Mouse (Mus musculus) Muller cell, postnatal 12 days (primary cell): ENCODE measurements around the gene Itga3.
"Not testable (repeated sequence)": the region's sequence is repeated elsewhere in the genome, so short reads cannot be mapped to it uniquely, and the experiment has no call there.

Experiments used
- DNase-seq: peaks from one replicate; pipeline ENCODE4 v3.0.0-alpha.2; 2015; ENCODE audit errors: inconsistent ontology term

Itga3 gene

DNA sequence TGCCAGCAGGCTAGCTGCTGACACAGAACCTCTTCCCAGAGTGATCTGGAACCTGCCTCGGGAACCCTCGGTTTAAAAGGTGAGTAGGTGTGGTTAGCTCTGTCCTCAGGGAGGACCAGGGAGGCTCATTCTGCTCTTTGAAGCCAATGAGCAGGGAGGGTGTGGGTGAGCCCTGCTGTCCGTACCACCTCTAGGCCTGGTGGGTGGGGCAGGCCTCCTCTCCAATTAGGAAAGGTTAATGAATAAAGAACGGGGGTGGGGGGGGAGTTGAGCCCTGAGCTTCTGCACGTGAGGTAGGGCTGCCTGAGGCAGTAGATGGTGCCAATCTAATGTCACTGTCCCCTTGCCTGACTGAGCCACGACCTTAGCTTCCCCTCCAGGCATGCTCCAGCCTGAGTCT is 43.7 kb downstream of the Itga3 start:
- DNase-seq, result no peak

GRCm38 (mm10) chr11:95027850-95028470 is 48.6 kb downstream of the Itga3 start:
- no peak for DNase-seq

DNA sequence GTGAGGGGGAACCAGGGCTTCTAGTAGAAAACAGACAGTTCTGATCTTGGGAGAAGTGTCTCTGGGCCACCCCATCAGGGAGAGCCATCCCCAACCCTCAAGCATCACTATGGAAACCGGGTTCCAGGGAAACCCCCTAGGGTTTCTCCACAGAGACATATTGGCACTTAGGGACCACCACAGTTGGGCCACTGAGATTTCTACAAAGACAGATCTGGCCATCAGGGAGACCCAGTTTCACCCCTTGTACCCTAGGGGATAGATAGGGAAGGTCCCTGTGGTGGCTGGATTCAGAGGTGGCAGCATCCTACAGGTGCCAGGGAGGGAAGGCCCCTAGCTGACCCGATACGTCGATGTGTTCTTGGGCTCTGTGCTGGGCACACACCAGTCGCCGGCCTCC is 49.8 kb downstream of the Itga3 start:
- no peak for DNase-seq

GRCm38 (mm10) chr11:95026090-95026542 is 50.5 kb downstream of the Itga3 start:
- DNase-seq, result no peak

- no peak for DNase-seq
Measured at GRCm38 (mm10) chr11:95025227-95026012, 51.2 kb downstream of the Itga3 start.

- peak; percentile 97 for DNase-seq
Measured at GRCm38 (mm10) chr11:95024439-95025184, 52.0 kb downstream of the Itga3 start.

- DNase-seq, result no peak
Measured at GRCm38 (mm10) chr11:95023481-95023880, 53.1 kb downstream of the Itga3 start.

DNA sequence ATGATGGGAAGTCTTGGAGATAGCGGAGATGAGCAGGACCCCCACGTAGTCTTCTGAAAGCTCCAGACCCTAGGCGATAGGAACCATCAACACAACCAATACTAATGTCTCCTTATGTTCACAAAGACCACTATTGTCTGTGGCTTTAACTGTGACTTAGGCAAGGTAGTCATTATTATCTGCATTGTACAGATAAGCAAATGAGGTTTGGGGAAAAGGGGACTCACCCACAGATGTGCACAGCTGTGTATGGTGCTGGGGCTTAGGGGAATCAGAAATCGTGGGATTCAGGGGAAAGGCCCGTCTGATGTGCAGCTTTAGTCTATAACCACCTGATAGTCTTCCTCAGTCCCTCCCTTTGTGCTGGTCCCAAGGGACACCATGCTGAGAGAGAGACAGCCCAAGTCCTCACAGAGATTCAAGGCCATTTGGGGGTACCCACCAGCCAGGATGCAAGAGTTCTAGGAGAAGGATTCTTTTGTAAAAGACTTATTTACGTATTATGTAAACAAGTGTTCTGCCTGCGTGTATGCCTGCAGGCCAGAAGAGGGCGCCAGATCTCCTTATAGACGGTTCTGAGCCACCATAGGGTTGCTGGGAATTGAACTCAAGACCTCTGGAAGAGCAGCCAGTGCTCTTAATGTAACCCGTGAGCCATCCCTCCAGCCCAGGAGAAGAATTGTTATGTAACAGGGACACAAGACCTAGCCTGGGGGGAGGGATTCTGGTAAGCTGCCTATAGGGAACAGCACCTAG is 54.2 kb downstream of the Itga3 start:
- DNase-seq, result no peak

GRCm38 (mm10) chr11:95015484-95015883 is 61.1 kb downstream of the Itga3 start:
- no peak for DNase-seq

GRCm38 (mm10) chr11:95012487-95012886 is 64.1 kb downstream of the Itga3 start:
- no peak for DNase-seq

DNA sequence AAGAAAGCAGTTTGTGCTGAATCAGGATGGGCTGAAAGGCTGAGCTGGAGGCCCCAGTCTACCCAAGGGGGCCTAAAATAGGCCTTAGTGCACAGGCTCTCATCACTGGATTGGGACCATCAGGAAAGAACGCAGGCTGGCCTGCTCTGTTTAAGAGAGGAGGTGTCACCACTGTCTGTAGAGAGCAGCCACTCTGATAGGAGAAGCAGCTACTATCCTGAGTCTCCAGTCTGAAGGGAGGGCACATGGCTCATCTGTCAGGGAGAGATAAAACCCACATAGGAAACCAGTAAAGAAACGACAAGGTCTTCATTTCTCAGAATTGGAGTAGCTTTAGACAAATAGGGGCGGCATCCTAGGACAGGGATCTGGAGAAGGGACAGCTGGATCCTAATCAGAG is 64.5 kb downstream of the Itga3 start:
- DNase-seq, result no peak

DNA sequence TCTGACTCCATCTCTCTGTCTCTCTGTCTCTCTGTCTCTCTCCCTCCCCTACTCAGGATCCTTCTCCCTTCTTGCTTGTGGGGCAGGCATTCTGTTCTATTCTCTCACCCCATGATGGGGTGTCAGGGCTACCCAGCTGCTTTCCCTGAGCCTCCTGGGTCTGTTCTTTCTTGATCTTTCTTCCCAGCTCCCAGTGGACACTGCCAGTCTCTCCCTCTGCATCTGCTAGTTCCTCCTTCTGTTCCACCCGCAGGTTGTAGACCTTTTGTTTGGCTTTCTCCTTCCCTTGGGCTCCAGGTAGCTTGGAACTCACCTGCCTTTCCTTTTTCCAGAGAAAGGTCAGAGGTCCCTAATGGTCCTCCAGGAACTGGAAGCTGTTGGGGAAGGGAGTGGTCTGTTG is 65.2 kb downstream of the Itga3 start:
- no peak for DNase-seq

GRCm38 (mm10) chr11:95010841-95011403 is 65.7 kb downstream of the Itga3 start:
- not testable (repeated sequence) for DNase-seq

GRCm38 (mm10) chr11:95010141-95010739 is 66.4 kb downstream of the Itga3 start:
- DNase-seq, result peak; percentile 47

- peak; percentile 97 for DNase-seq
Measured at GRCm38 (mm10) chr11:95009629-95010014, 67.0 kb downstream of the Itga3 start, which contains the start of gene Samd14. Samd14 (plus strand) TSS chr11:95009879.

GRCm38 (mm10) chr11:95008661-95009628 is 67.7 kb downstream of the Itga3 start:
- peak; percentile 88 for DNase-seq

GRCm38 (mm10) chr11:95007418-95007817 is 69.2 kb downstream of the Itga3 start:
- no peak for DNase-seq

DNA sequence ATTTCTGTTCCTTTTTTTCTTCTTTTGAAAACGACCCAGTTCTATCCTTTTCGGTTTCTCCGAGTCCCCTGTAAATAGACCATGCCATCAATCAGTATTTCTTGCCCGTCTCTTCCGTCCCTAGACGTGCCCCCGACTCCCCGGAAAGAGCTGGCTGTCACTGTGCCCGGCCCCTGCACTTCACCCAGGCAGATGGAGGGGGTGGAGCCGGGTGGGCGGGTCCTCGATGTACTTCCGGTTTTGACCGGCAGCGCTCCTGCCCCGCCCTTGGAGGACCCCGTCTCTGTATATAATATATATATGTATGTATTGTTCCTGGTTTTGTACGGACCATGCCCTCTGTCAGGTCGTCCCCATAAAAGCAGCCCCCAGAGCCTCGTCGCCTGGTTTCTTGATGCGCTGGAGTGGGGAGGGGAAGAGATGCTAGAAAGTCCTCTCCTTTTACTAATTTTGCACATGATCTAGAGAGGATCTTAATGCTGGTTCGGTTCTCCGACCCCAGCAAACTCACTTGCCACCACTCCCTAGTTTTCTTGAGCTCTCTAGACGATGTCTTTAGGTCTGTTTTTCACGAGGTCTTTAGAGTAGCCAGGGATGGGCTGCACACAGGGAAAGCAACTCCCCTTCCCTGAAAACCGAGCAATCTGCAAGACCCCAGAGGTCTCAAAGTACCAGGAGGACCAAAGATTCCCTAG is 69.9 kb downstream of the Itga3 start:
- DNase-seq, result peak; percentile 65

GRCm38 (mm10) chr11:95006038-95006437 is 70.6 kb downstream of the Itga3 start:
- no peak for DNase-seq
